Mouse (Mus musculus) 416B (cell line): ENCODE measurements at regions not wholly inside any gene's neighbourhood (a gene's known extent, or its start where the extent isn't known, plus 50 kb on each side); places are given as distances from the start of the nearest gene placed in this dataset.
"Not testable (repeated sequence)": the region's sequence is repeated elsewhere in the genome, so short reads cannot be mapped to it uniquely, and the experiment has no call there.

Experiments used
- DNase-seq: peaks from one replicate; pipeline ENCODE4 v3.0.0; 2011; ENCODE audit warnings: low read depth

DNA sequence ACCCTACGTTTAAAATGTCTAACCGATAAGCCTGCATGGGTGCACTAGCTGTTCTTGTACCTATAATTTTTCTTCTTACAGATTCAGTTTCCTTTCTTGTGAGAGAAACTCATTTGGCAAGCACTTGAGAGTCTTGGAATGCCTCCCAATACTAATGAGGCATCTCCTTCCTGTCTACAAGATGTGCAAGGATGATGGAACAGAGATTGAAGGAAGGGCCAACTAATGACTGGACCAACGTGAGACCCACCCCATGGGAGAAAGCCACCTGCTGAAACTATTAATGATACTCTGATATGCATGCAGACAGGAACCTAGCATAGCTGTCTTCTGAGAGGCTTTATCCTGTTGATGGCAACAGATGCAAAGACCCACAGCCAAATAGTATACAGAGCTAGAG, 179.9 kb upstream of the Slitrk6 start:
- no peak for DNase-seq

GRCm38 (mm10) chr14:110921989-110922388, 167.0 kb upstream of the Slitrk6 start:
- no peak for DNase-seq

GRCm38 (mm10) chr14:110913341-110913740, 158.4 kb upstream of the Slitrk6 start:
- DNase-seq: no peak

DNA sequence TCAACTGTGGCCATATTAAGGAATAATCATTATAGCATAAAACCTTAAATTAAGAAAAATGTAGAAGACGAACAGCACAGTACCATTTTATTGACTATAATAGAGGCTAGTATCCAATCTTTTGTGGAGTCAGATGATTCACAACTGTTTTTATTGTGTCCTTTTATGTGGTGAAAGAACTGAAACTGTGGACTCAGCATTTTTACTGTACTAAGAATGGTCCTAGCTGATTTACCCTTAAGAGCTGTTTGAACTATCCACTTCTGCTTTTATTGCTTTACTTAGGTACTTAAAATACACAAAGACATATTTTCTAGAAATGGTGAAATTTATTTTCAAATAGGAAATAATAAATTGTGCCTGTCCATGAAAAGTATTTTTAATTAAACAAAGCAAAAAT, 137.9 kb upstream of the Slitrk6 start:
- no peak for DNase-seq

GRCm38 (mm10) chr14:110871339-110871738, 116.4 kb upstream of the Slitrk6 start:
- DNase-seq: peak; percentile 34

DNA sequence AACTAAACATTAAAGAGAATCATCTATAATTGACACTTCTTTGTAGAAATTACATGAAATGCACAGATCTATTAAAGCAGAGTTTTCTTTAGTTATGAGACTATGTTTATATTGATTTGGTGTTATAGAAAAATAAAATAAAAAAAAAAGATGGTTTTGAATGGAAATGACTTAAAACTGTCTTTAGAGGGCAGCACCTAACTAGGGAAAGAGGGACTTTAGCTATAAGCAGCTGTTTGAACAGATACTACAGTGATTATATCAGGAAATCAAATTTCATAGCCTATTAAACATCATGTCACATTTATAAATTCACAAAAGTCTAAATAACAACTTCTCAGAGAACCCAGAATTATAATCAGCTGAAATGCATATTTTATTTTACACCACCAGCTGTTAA, 69.7 kb upstream of the Slitrk6 start:
- peak; percentile 40 for DNase-seq

- not testable (repeated sequence) for DNase-seq
Observed at GRCm38 (mm10) chr14:110822174-110822573, 67.2 kb upstream of the Slitrk6 start.
